Mouse (Mus musculus): Measurements from ENCODE around the gene Gm49355. TPM values are rescaled to one million over a fixed set of nuclear protein-coding genes. Genes with fewer than 3 reads are reported as not detected.

Gene Gm49355
- total and polyA plus RNA-seq, 2 experiments from 2014 or later: 0.15 TPM; not detected in 1

GRCm38 (mm10) chr14:12296391-12296790 lies 12.6 kb downstream of the Gm49355 start:
- no peak overlapping the region for H3K4me2 ChIP-seq (ENCODE audit: low read depth, low read length)
- no peak for DNase-seq (ENCODE audit: low spot score)
- H3K4me3 ChIP-seq (ENCODE audit: low read depth, low read length): no peak overlapping the region
- no peaks in the 10 kb centered on the region for H3K4me1 ChIP-seq (ENCODE audit: control insufficient read depth, insufficient read depth)
- H3K9ac ChIP-seq (replicated peaks; ENCODE audit: low read depth, low read length): no peak overlapping the region
- no peak for ATAC-seq (ENCODE audit: insufficient read depth, low read depth)
- no peaks in the 10 kb centered on the region for H3K9me3 ChIP-seq (replicated peaks; ENCODE audit: control insufficient read depth, low read length)
- H3K27ac ChIP-seq (ENCODE audit: low read depth): no peak overlapping the region
- 90% methylated on average over 7 of the region's 7 CpGs for WGBS
- H3K27me3 ChIP-seq (ENCODE audit: control insufficient read depth, insufficient read depth, low read length): no peaks in the 10 kb centered on the region
- TF ChIP-seq CTCF (IDR thresholded peaks at IDR 0.05; ENCODE audit: low read depth) (no peak), EP300 (IDR thresholded peaks at IDR 0.05; ENCODE audit: low read depth) (no peak)
- H3K36me3 ChIP-seq (replicated peaks; ENCODE audit: control insufficient read depth, insufficient read depth, low read length): peaks cover 30% of the 10 kb centered on the region

- no peaks in the 10 kb centered on the region for H3K9me3 ChIP-seq (replicated peaks; ENCODE audit: control insufficient read depth, low read length)
- ATAC-seq (ENCODE audit: insufficient read depth, low read depth): no peak
- H3K27ac ChIP-seq (ENCODE audit: low read depth): no peak overlapping the region
These were observed 15.4 kb downstream of the Gm49355 start for GRCm38 (mm10) chr14:12299171-12299570.

GRCm38 (mm10) chr14:12299654-12300053 lies 15.9 kb downstream of the Gm49355 start:
- no peak overlapping the region for H3K27ac ChIP-seq (ENCODE audit: low read depth)
- H3K4me2 ChIP-seq (ENCODE audit: low read depth, low read length): no peak overlapping the region
- H3K27me3 ChIP-seq (ENCODE audit: control insufficient read depth, insufficient read depth, low read length): no peaks in the 10 kb centered on the region
- WGBS: 83% methylated on average over 6 of the region's 6 CpGs
- ATAC-seq (ENCODE audit: insufficient read depth, low read depth) (no peak), DNase-seq (ENCODE audit: low spot score) (no peak)
- no peaks in the 10 kb centered on the region for H3K4me1 ChIP-seq (ENCODE audit: control insufficient read depth, insufficient read depth)
- H3K4me3 ChIP-seq (ENCODE audit: low read depth, low read length): no peak overlapping the region
- H3K9ac ChIP-seq (replicated peaks; ENCODE audit: low read depth, low read length): no peak overlapping the region
- H3K36me3 ChIP-seq (replicated peaks; ENCODE audit: control insufficient read depth, insufficient read depth, low read length): peaks cover 29% of the 10 kb centered on the region
- no peak for TF ChIP-seq EP300 (IDR thresholded peaks at IDR 0.05; ENCODE audit: low read depth)
- TF ChIP-seq CTCF (IDR thresholded peaks at IDR 0.05; ENCODE audit: low read depth): no peak
- no peaks in the 10 kb centered on the region for H3K9me3 ChIP-seq (replicated peaks; ENCODE audit: control insufficient read depth, low read length)

More at GRCm38 (mm10) chr14:12299171-12299570, 15.4 kb downstream of the Gm49355 start:
- Histone ChIP-seq H3K36me3 (replicated peaks; ENCODE audit: control insufficient read depth, insufficient read depth, low read length) (peaks cover 34% of the 10 kb centered on the region), H3K4me1 (ENCODE audit: control insufficient read depth, insufficient read depth) (no peaks in the 10 kb centered on the region), H3K4me2 (ENCODE audit: low read depth, low read length) (no peak overlapping the region), H3K4me3 (ENCODE audit: low read depth, low read length) (no peak overlapping the region), H3K9ac (replicated peaks; ENCODE audit: low read depth, low read length) (no peak overlapping the region), H3K27me3 (ENCODE audit: control insufficient read depth, insufficient read depth, low read length) (no peaks in the 10 kb centered on the region)
- no peak for DNase-seq (ENCODE audit: low spot score)
- no peak for TF ChIP-seq EP300 (IDR thresholded peaks at IDR 0.05; ENCODE audit: low read depth)
- no peak for TF ChIP-seq CTCF (IDR thresholded peaks at IDR 0.05; ENCODE audit: low read depth)

- H3K4me2 ChIP-seq (ENCODE audit: low read depth, low read length): no peak overlapping the region
- ATAC-seq (ENCODE audit: insufficient read depth, low read depth) (no peak), DNase-seq (ENCODE audit: low spot score) (no peak)
- no peaks in the 10 kb centered on the region for H3K9me3 ChIP-seq (replicated peaks; ENCODE audit: control insufficient read depth, low read length)
- H3K4me3 ChIP-seq (ENCODE audit: low read depth, low read length): no peak overlapping the region
- 68% methylated on average over 4 of the region's 4 CpGs for WGBS
- H3K36me3 ChIP-seq (replicated peaks; ENCODE audit: control insufficient read depth, insufficient read depth, low read length): peaks cover 27% of the 10 kb centered on the region
- no peak overlapping the region for H3K9ac ChIP-seq (replicated peaks; ENCODE audit: low read depth, low read length)
- TF ChIP-seq EP300 (IDR thresholded peaks at IDR 0.05; ENCODE audit: low read depth) (no peak), CTCF (IDR thresholded peaks at IDR 0.05; ENCODE audit: low read depth) (no peak)
- H3K4me1 ChIP-seq (ENCODE audit: control insufficient read depth, insufficient read depth): no peaks in the 10 kb centered on the region
- no peak overlapping the region for H3K27ac ChIP-seq (ENCODE audit: low read depth)
- H3K27me3 ChIP-seq (ENCODE audit: control insufficient read depth, insufficient read depth, low read length): no peaks in the 10 kb centered on the region
These were observed 16.5 kb downstream of the Gm49355 start for GRCm38 (mm10) chr14:12300275-12300674.

GRCm38 (mm10) chr14:12300677-12301076 lies 16.9 kb downstream of the Gm49355 start:
- H3K4me2 ChIP-seq (ENCODE audit: low read depth, low read length): no peak overlapping the region
- no peak for DNase-seq (ENCODE audit: low spot score)
- TF ChIP-seq EP300 (IDR thresholded peaks at IDR 0.05; ENCODE audit: low read depth) (no peak), CTCF (IDR thresholded peaks at IDR 0.05; ENCODE audit: low read depth) (no peak; the same call in 1 of the 2 replicates)
- H3K27ac ChIP-seq (ENCODE audit: low read depth): no peak overlapping the region
- ATAC-seq (ENCODE audit: insufficient read depth, low read depth): no peak
- 67% methylated on average over 3 of the region's 3 CpGs for WGBS
- H3K4me1 ChIP-seq (ENCODE audit: control insufficient read depth, insufficient read depth): no peaks in the 10 kb centered on the region
- no peaks in the 10 kb centered on the region for H3K27me3 ChIP-seq (ENCODE audit: control insufficient read depth, insufficient read depth, low read length)
- H3K9ac ChIP-seq (replicated peaks; ENCODE audit: low read depth, low read length): no peak overlapping the region
- H3K36me3 ChIP-seq (replicated peaks; ENCODE audit: control insufficient read depth, insufficient read depth, low read length): peaks cover 27% of the 10 kb centered on the region
- no peak overlapping the region for H3K4me3 ChIP-seq (ENCODE audit: low read depth, low read length)
- H3K9me3 ChIP-seq (replicated peaks; ENCODE audit: control insufficient read depth, low read length): no peaks in the 10 kb centered on the region

GRCm38 (mm10) chr14:12303106-12303505 lies 19.3 kb downstream of the Gm49355 start:
- Histone ChIP-seq H3K4me1 (ENCODE audit: control insufficient read depth, insufficient read depth) (no peaks in the 10 kb centered on the region), H3K9me3 (replicated peaks; ENCODE audit: control insufficient read depth, low read length) (no peaks in the 10 kb centered on the region), H3K4me3 (ENCODE audit: low read depth, low read length) (no peak overlapping the region), H3K4me2 (ENCODE audit: low read depth, low read length) (no peak overlapping the region), H3K27ac (ENCODE audit: low read depth) (no peak overlapping the region), H3K9ac (replicated peaks; ENCODE audit: low read depth, low read length) (no peak overlapping the region), H3K36me3 (replicated peaks; ENCODE audit: control insufficient read depth, insufficient read depth, low read length) (peaks cover 22% of the 10 kb centered on the region), H3K27me3 (ENCODE audit: control insufficient read depth, insufficient read depth, low read length) (no peaks in the 10 kb centered on the region)
- ATAC-seq (ENCODE audit: insufficient read depth, low read depth): no peak
- WGBS: 96% methylated on average over 2 of the region's 2 CpGs
- DNase-seq (ENCODE audit: low spot score): no peak
- TF ChIP-seq CTCF (IDR thresholded peaks at IDR 0.05; ENCODE audit: low read depth): no peak
- no peak for TF ChIP-seq EP300 (IDR thresholded peaks at IDR 0.05; ENCODE audit: low read depth)
